Mouse (Mus musculus) neural tube, embryonic 13.5 days (tissue): Measurements from ENCODE around the gene Zfp385b. TPM values are rescaled to one million over a fixed set of nuclear protein-coding genes. Genes with fewer than 3 reads are reported as not detected.

ENCODE experiments used
- ATAC-seq: fragments of 200-750 bp; cut with Nextera tagmentation; 2 replicates; pipeline ENCODE4 v1.8.0; 2017; ENCODE audit warnings: low read depth, mild to moderate bottlenecking, moderate TSS enrichment, moderate library complexity
- H3K27ac ChIP-seq: fragments of 300-500 bp; sonication (generic); replicated peaks from 2 replicates; pipeline ENCODE4 v1.5.1; 2015; ENCODE audit warnings: moderate library complexity, mild to moderate bottlenecking, inconsistent platforms
- H3K27me3 ChIP-seq: fragments of 300-500 bp; sonication (generic); 2 replicates; pipeline ENCODE4 v1.6.1; 2015; ENCODE audit warnings: mild to moderate bottlenecking, inconsistent platforms
- H3K36me3 ChIP-seq: fragments of 300-500 bp; sonication (generic); 2 replicates; pipeline ENCODE4 v1.6.1; 2015; ENCODE audit warnings: mild to moderate bottlenecking, inconsistent platforms
- H3K4me1 ChIP-seq: fragments of 300-500 bp; sonication (generic); replicated peaks from 2 replicates; pipeline ENCODE4 v1.6.1; 2015; ENCODE audit warnings: inconsistent platforms
- H3K4me2 ChIP-seq: fragments of 300-500 bp; sonication (generic); 2 replicates; pipeline ENCODE4 v1.6.1; 2015; ENCODE audit warnings: inconsistent platforms, mild to moderate bottlenecking, moderate library complexity
- H3K4me3 ChIP-seq: fragments of 300-500 bp; sonication (generic); 2 replicates; pipeline ENCODE4 v1.5.1; 2015; ENCODE audit warnings: mild to moderate bottlenecking, inconsistent platforms
- H3K9ac ChIP-seq: fragments of 300-500 bp; sonication (generic); 2 replicates; pipeline ENCODE4 v1.6.1; 2015; ENCODE audit warnings: moderate library complexity, mild to moderate bottlenecking, inconsistent platforms
- H3K9me3 ChIP-seq: fragments of 300-500 bp; sonication (generic); 2 replicates; pipeline ENCODE4 v1.6.1; 2016; ENCODE audit warnings: inconsistent platforms
- WGBS: fragments of 180-500 bp; shearing (Covaris S2); methylation state at CpG from one replicate; pipeline ENCODE4 v1.1.7; 2015; 5-methylcytosine and 5-hydroxymethylcytosine counted together
- polyA plus RNA-seq: library from polyadenylated mRNA; unstranded; fragments of >200 nt; fragmentation: Nextera tagmentation; extraction: Ambion mirVana; gene quantifications from 2 replicates; pipeline ENCODE4 v1.2.1, GENCODE M21; 2015

The Zfp385b gene
- 7.7 and 10.4 TPM in 2 replicates for polyA plus RNA-seq

DNA sequence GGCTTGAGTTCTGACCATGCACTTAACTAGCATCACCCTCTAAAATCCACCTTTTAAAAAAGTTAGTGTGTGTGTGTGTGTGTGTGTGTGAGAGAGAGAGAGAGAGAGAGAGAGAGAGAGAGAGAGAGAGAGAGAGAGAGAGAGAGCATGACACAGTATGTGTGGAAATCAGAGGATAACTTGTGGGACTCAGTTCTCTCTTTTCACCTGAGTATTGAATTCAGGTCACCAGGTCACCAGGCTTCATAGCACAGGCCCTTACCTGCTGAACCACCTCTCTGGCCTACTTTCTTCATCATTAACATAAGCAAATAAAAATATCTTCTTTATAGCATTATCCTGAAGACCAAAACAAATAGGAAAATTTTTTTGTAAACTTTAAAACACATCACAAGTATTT lies at the start of gene Zfp385b:
TSS of gene Zfp385b (minus strand) at position 101 of the 400 bp plus-strand sequence.
- Histone ChIP-seq H3K9me3 (no peaks in the 10 kb centered on the region), H3K27me3 (peaks cover 46% of the 10 kb centered on the region), H3K27ac (no peak within 1 kb of the TSS), H3K4me1 (peaks cover 15% of the 10 kb centered on the region), H3K4me2 (no peak within 1 kb of the TSS), H3K4me3 (no peak within 1 kb of the TSS), H3K36me3 (no peaks in the 10 kb centered on the region), H3K9ac (no peak within 1 kb of the TSS)
- ATAC-seq = no peak

DNA sequence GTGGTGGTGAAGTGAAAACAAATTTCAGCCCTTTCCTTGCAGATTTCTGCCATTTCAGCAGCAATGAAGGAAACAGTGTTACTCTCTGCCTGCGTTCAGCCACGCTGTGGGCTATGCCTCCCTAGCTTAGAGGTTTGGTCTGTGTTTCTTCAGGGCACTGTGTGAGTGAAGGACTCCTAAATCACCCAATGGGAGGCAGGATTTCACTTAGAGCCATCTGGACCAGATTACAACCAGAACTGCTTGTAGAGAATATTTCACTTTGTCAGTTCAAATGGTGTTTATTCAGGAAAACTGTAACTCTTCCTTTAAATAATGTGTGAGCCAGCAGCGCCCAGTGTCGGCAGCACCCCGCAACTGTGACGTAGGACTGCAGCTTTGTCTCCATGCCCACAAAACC lies 44.5 kb upstream of the Zfp385b start:
- no peak for ATAC-seq

DNA sequence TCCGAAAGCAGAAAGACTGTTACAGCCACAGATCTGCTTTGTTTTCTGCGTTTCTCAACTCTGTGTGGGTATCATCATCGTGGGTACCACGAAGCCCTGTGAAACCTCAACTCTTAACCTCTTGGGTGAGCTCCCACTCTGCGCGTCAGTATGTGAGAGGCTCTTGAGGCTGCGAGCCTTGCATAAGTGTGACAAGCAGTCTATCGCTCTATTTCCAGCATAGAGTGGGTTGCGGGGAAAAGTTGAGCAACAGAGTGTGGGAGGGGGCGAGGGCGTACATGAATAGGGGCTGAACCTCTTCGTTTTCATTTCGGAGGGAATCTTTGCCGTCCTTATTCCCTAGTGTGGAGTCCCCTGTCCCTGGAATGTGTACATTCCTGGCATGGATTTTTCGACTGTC lies 44.1 kb upstream of the Zfp385b start:
- no peaks in the 10 kb centered on the region for H3K36me3 ChIP-seq
- no peak overlapping the region; the same call in 1 of the 2 replicates for H3K27ac ChIP-seq
- no peak overlapping the region for H3K4me3 ChIP-seq
- H3K4me2 ChIP-seq = no peak overlapping the region
- H3K4me1 ChIP-seq = no peaks in the 10 kb centered on the region
- no peaks in the 10 kb centered on the region for H3K27me3 ChIP-seq
- no peaks in the 10 kb centered on the region for H3K9me3 ChIP-seq
- ATAC-seq = no peak
- no peak overlapping the region for H3K9ac ChIP-seq
- WGBS = 84% methylated on average over 15 of the region's 15 CpGs

More for the DNA sequence above, 44.5 kb upstream of the Zfp385b start:
- no peaks in the 10 kb centered on the region for H3K27me3 ChIP-seq
- no peak overlapping the region for H3K9ac ChIP-seq
- H3K4me2 ChIP-seq = no peak overlapping the region
- H3K4me3 ChIP-seq = no peak overlapping the region
- 68% methylated on average over 6 of the region's 6 CpGs for WGBS
- H3K9me3 ChIP-seq = no peaks in the 10 kb centered on the region
- no peaks in the 10 kb centered on the region for H3K36me3 ChIP-seq
- H3K27ac ChIP-seq = no peak overlapping the region; the same call in 1 of the 2 replicates
- H3K4me1 ChIP-seq = no peaks in the 10 kb centered on the region

DNA sequence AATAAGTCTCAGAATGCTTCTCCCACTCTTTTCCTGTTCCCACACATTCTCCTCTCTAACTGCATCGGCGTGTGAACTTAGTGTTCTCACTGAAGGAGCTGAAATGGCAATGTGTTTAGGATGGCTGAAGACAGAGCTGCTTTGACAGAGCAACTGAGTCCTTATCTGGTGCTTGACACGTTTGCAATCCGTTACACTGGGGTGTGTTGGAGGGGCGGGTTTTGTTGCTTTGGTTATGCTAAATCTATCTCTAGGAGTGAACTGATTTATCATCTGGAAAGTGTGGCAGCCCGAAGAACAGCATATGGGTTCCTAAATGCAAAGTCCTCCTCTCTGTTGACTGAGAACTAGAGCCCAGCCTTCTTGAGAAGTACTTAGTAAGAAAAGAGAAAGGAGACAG lies 22.0 kb upstream of the Zfp385b start:
- WGBS = 56% methylated on average over 6 of the region's 6 CpGs
- H3K36me3 ChIP-seq = no peaks in the 10 kb centered on the region
- H3K9me3 ChIP-seq = no peaks in the 10 kb centered on the region
- H3K4me3 ChIP-seq = no peak overlapping the region
- ATAC-seq = no peak
- no peaks in the 10 kb centered on the region for H3K27me3 ChIP-seq
- no peak overlapping the region for H3K27ac ChIP-seq
- H3K4me2 ChIP-seq = no peak overlapping the region
- H3K9ac ChIP-seq = no peak overlapping the region
- H3K4me1 ChIP-seq = no peaks in the 10 kb centered on the region

DNA sequence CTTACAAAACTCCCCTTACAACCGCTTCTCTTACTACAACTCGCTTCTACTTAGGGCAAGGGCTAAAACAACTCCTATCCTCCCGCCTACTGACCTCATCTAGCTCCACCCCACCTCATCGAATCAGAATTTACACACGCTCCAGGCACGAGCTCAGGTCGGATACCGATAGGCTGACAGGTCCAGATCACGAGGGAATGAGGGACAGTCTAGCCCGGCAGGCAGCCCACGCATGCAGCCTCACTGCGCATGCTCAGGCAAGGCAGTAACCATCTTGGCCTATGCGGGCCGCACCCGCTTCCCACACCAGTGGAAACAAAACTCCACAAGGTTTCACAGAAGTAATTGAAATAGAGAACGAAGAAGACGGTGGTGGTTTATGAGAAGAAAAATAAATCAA lies 20.1 kb upstream of the Zfp385b start:
- H3K27ac ChIP-seq = no peak overlapping the region
- H3K27me3 ChIP-seq = no peaks in the 10 kb centered on the region
- H3K9ac ChIP-seq = no peak overlapping the region
- no peak overlapping the region for H3K4me2 ChIP-seq
- no peaks in the 10 kb centered on the region for H3K9me3 ChIP-seq
- H3K4me3 ChIP-seq = no peak overlapping the region
- H3K36me3 ChIP-seq = no peaks in the 10 kb centered on the region
- WGBS = 89% methylated on average over 17 of the region's 17 CpGs
- ATAC-seq = no peak
- H3K4me1 ChIP-seq = no peaks in the 10 kb centered on the region

DNA sequence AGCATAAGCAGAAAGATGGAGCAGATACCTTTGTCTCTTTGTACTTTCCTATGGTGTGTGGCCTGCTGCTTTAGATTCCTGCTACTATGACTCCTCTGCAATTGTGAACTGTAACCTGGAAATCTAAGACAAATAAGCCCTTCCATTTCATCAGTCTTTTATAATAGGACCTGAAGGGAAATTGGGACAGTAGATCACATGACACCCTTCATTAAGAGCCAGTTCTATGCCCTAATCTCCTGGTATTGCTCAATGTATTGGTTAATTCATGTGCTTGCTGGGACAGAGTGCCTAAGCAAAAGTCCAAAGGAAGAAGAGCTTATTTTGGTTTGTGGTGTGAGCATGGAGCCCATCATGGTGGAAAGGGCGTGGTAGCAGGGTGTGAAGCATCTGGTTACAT lies 19.2 kb upstream of the Zfp385b start:
- no peak overlapping the region for H3K27ac ChIP-seq
- H3K27me3 ChIP-seq = no peaks in the 10 kb centered on the region
- WGBS = 79% methylated on average over 1 of the region's 1 CpGs
- no peak for ATAC-seq
- no peaks in the 10 kb centered on the region for H3K9me3 ChIP-seq
- H3K9ac ChIP-seq = no peak overlapping the region
- no peak overlapping the region for H3K4me3 ChIP-seq
- H3K4me1 ChIP-seq = no peaks in the 10 kb centered on the region
- H3K36me3 ChIP-seq = no peaks in the 10 kb centered on the region
- no peak overlapping the region for H3K4me2 ChIP-seq

DNA sequence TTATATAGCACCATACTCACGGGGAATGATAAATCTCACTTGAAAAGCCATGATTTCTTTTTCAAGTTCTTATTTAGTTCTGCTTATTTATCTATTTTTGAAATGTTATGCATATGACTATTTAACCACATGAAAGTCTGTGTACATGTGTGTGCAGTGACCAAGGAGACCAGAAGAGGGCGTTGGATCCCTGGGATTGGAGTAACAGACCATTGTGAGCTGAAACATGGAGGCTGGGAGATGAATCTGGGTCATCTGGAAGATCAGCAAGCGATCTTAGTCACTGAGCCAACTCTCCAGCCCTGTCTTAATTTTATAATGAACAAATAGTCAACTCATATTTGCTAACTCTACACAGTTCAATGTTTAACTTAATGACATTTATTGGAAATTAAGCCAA lies 16.3 kb upstream of the Zfp385b start:
- Histone ChIP-seq H3K36me3 (no peaks in the 10 kb centered on the region), H3K9me3 (no peaks in the 10 kb centered on the region), H3K4me3 (no peak overlapping the region), H3K4me2 (no peak overlapping the region), H3K27ac (no peak overlapping the region), H3K4me1 (no peaks in the 10 kb centered on the region), H3K9ac (no peak overlapping the region), H3K27me3 (no peaks in the 10 kb centered on the region)
- WGBS = 63% methylated on average over 3 of the region's 3 CpGs
- ATAC-seq = no peak

DNA sequence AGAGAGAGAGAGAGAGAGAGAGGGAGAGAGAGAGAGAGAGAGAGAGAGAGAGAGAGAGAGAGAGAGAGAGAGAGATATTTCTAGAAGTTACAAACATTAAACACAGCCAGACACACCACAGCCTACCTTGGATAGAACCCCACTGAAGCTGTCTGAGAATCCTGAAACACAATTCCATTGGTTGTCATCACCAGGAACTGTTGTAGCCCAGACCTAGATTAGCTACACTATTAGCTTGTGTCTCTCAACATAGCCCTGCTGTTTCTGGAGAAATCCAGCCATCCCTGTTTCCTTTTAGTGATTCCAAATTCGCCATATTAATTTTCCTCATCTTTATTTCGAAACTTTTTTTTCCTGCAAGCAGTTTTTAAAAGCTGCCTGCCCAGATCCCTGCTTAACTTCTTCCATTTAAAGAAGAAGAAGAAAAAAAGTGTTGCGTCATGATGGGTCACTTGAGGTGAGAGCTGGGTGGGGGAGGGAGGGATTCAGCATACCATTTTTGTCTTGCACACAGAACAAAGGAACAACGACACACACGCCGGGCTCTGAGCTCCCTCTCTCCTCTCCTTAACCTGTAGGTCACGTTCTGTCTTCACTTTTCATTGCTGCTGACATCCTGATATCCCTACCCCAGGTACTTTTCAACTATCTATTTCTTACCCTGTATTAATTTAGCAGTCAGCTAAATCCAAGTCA lies 6.8 kb upstream of the Zfp385b start:
- Histone ChIP-seq H3K27ac (no peak overlapping the region), H3K4me1 (no peaks in the 10 kb centered on the region), H3K36me3 (no peaks in the 10 kb centered on the region), H3K9me3 (no peaks in the 10 kb centered on the region), H3K27me3 (no peaks in the 10 kb centered on the region), H3K9ac (no peak overlapping the region), H3K4me2 (no peak overlapping the region), H3K4me3 (no peak overlapping the region)
- WGBS = 66% methylated on average over 7 of the region's 7 CpGs
- ATAC-seq = no peak

DNA sequence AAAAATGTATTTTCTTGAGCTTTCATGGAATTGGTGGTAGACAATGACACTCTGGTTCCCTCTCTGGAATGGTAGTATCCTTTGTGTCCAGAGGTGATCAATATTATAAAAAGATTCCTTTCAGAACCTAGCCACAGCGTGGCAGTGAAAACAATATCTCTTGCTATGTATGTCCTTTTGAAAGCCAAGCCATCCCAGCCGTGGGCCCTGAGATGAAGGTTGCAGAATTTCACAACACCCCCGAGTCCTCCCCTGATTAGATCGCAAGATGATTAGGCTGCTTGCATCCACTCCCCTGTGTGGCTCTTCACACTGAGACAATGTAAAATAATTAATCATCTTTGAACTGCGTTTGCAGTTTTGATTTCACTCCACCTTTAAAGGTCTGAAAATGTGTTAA lies 3.6 kb upstream of the Zfp385b start:
- H3K36me3 ChIP-seq = no peaks in the 10 kb centered on the region
- peaks cover 13% of the 10 kb centered on the region for H3K27me3 ChIP-seq
- no peak for ATAC-seq
- H3K4me2 ChIP-seq = no peak overlapping the region
- WGBS = 84% methylated on average over 5 of the region's 5 CpGs
- no peaks in the 10 kb centered on the region for H3K4me1 ChIP-seq
- H3K9me3 ChIP-seq = no peaks in the 10 kb centered on the region
- H3K9ac ChIP-seq = no peak overlapping the region
- no peak overlapping the region for H3K27ac ChIP-seq
- no peak overlapping the region for H3K4me3 ChIP-seq

DNA sequence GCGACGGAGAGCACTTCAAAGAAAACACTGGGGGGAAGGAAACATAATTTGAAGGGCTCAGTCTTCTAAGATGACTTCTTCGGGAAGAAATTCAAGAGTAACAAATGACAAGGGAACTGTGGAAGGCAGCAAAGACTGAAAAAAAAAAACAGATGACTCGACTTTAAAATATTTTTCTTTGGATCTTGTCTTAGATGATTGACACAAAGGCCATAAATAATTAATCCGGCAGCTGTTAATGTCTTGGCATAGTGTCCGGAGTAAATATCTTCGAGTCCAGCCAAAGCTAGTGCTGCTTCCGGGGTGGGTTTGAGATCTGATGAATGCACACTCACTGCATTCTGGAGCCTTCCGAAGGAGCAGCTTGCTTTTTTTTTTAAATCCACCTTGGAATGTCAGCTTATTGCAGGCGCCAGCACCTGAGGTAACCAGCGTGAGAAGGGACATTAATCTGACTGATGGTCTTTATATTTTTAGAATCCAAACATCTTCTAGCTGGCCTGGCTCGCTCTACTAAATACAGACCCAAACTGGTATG lies 2.0 kb downstream of the Zfp385b start:
- peaks cover 58% of the 10 kb centered on the region for H3K27me3 ChIP-seq
- H3K4me2 ChIP-seq = peak overlapping the region; percentile 99
- H3K4me1 ChIP-seq = peaks cover 15% of the 10 kb centered on the region
- H3K4me3 ChIP-seq = peak overlapping the region; percentile 68
- WGBS = 29% methylated on average over 12 of the region's 12 CpGs
- no peaks in the 10 kb centered on the region for H3K36me3 ChIP-seq
- no peak for ATAC-seq
- peak overlapping the region; percentile 69 for H3K9ac ChIP-seq
- no peaks in the 10 kb centered on the region for H3K9me3 ChIP-seq
- H3K27ac ChIP-seq = no peak overlapping the region

DNA sequence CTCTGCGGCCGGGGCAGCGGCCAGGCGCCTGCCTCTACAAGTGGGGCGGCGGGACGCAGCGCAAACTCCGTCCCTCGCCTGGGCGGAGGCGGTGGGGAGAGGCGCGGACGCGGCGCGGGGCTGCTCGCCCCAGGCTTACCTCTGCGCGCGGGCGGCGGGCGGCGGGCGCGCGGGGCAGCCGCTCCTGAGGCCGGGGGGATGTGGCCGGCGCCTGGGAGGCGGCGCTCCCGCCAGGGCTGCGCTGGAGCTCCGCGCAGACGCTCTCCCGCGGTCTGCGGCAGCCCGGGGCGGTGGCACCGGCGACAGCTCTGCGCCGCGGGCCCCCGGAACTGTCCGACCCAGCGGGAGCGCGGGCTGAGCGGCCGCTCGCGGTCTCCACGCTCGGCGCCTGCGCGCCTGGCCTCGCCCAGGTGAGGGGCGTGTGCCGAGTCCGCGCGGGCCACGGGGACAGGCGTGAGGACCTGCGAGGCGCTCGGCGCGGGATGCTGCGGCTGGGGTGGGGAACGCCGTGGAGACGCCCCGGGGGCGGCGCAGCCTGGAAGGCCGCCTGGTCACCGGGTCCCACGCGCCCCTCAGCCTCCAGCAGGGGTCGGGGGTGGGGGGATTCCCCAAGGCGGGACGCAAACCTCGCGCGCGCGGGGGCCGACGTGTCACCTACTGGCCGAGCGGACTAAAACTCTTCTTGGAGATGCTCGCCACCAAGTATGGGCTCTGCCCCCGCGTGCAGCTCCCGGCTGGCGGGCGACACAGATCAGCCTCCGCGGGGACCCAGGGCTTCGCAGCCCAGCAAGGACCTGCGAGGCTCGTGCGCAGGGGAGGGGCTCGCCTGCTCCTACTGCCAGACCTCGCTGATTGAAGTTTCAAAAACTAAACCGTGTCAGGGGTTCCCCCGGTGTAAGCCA lies 2.8 kb downstream of the Zfp385b start:
- Histone ChIP-seq H3K27ac (no peak overlapping the region), H3K36me3 (no peaks in the 10 kb centered on the region), H3K9ac (peak overlapping the region; percentile 69), H3K4me3 (peak overlapping the region; percentile 68), H3K9me3 (no peaks in the 10 kb centered on the region), H3K27me3 (peaks cover 58% of the 10 kb centered on the region), H3K4me1 (peaks cover 15% of the 10 kb centered on the region), H3K4me2 (peak overlapping the region; percentile 99)
- under 1% methylated on average over 99 of the region's 116 CpGs for WGBS
- ATAC-seq = peak; percentile 86

DNA sequence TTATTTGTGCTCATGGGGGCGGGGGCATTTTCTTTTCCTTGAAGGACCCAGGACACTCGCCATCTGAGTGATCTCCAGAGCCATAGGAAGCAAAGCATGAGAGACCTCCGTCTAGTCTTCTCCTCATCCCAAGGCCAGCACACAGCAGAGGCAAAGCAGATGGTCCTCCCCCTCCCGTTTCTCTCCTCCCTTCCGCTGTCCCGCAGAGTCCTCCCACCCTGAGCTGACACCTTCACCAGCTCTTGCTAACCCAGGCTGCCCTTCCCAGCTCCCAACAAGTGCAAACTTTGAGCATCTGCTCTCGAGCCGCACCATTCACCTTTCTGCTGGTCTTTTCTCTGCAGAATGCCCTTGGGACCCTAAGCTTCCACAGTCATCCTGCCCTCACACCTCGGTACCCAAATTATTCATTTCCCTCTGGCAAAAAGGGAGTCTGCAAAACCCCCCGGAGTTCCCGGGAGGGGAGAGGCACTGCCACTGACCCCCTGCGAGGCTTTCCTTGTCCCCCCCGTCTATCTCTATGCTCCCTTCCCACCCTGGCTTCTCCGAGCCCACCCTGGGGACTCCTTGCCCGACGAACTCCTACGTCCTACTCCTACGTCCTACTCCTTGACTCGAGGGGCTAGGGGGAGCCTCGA lies 3.5 kb downstream of the Zfp385b start:
- Histone ChIP-seq H3K27ac (no peak overlapping the region), H3K4me1 (peaks cover 15% of the 10 kb centered on the region), H3K27me3 (peaks cover 58% of the 10 kb centered on the region), H3K9ac (peak overlapping the region; percentile 69), H3K4me2 (peak overlapping the region; percentile 99), H3K4me3 (peak overlapping the region; percentile 68), H3K9me3 (no peaks in the 10 kb centered on the region), H3K36me3 (no peaks in the 10 kb centered on the region)
- no peak for ATAC-seq
- 4% methylated on average over 20 of the region's 20 CpGs for WGBS
